Mouse (Mus musculus) ES-E14 (cell line): ENCODE results near the gene Thbs1. TPM values are rescaled to one million over a fixed set of nuclear protein-coding genes. Genes with fewer than 3 reads are reported as not detected.

Source experiments
- DNase-seq: peaks from one replicate; pipeline ENCODE4 v3.0.0-alpha.2; 2013; ENCODE audit warnings: low read depth, low spot score
- H3K27ac ChIP-seq: 2 replicates; pipeline ENCODE4 v1.5.1; 2012; ENCODE audit warnings: low read depth, mild to moderate bottlenecking, low read length, moderate library complexity, mixed read lengths; ENCODE audit not compliant: poor library complexity, insufficient read depth, severe bottlenecking
- H3K36me3 ChIP-seq: 2 replicates; pipeline ENCODE4 v1.6.1; 2012; ENCODE audit warnings: mild to moderate bottlenecking, low read length, moderate library complexity, mixed read lengths; ENCODE audit not compliant: control insufficient read depth, poor library complexity, insufficient read depth, severe bottlenecking
- H3K4me1 ChIP-seq, 2 experiments: fragments of 150-350 bp in 1 of 2; sonication (generic) in 1 of 2; 2 replicates each; pipeline ENCODE4 v1.6.1; 2012; ENCODE audit warnings: low read length in 2 of 2, mild to moderate bottlenecking in 1 of 2, mixed read lengths in 1 of 2; ENCODE audit not compliant: control insufficient read depth in 2 of 2, insufficient read depth in 2 of 2, poor library complexity in 1 of 2
- H3K4me3 ChIP-seq, 2 experiments: fragments of 150-350 bp in 1 of 2; sonication (generic) in 1 of 2; 2 replicates each; pipeline ENCODE4 v1.5.1; 2012; ENCODE audit warnings: low read length in 2 of 2, low read depth in 1 of 2, mild to moderate bottlenecking in 1 of 2, mixed read lengths in 1 of 2; ENCODE audit not compliant: insufficient read depth in 1 of 2, poor library complexity in 1 of 2, severe bottlenecking in 1 of 2
- H3K9ac ChIP-seq: 2 replicates; pipeline ENCODE4 v1.6.1; 2012; ENCODE audit warnings: low read depth, mild to moderate bottlenecking, low read length, mixed read lengths; ENCODE audit not compliant: poor library complexity, insufficient read depth, severe bottlenecking
- H3K9me3 ChIP-seq: fragments of 150-350 bp; sonication (generic); 2 replicates; pipeline ENCODE4 v1.6.1; 2012; ENCODE audit warnings: low read depth, mild to moderate bottlenecking, low read length; ENCODE audit not compliant: control insufficient read depth, insufficient read depth
- CHD2 ChIP-seq: IDR thresholded peaks from 2 replicates; pipeline ENCODE4 v1.6.1; 2014; ENCODE audit warnings: mild to moderate bottlenecking, low read depth, low read length, inconsistent platforms
- HCFC1 ChIP-seq: IDR thresholded peaks from 2 replicates; pipeline ENCODE4 v1.6.1; 2012; ENCODE audit warnings: low read length, inconsistent platforms, borderline replicate concordance; ENCODE audit not compliant: insufficient read depth
- MAFK ChIP-seq: IDR thresholded peaks from 2 replicates; pipeline ENCODE4 v1.6.1; 2014; ENCODE audit warnings: mild to moderate bottlenecking, low read depth, low read length, inconsistent platforms; ENCODE audit not compliant: insufficient read depth
- ZC3H11A ChIP-seq: IDR thresholded peaks from 2 replicates; pipeline ENCODE4 v1.6.1; 2012; ENCODE audit warnings: low read depth, mild to moderate bottlenecking, inconsistent platforms, low read length, borderline replicate concordance
- ZNF384 ChIP-seq: IDR thresholded peaks from 2 replicates; pipeline ENCODE4 v1.6.1; 2012; ENCODE audit warnings: low read depth, low read length, inconsistent platforms
- in situ Hi-C, 2 experiments: fragments of 600-800 bp; cut with MboI; formaldehyde crosslinking; loops; one replicate each; pipeline ENCODE4 v1.15.1; 2025; ENCODE audit warnings: low sequenced_read_pairs in 2 of 2, inconsistent platforms in 1 of 2; ENCODE audit not compliant: unreplicated experiment in 2 of 2
- total RNA-seq: library from RNA; depleted of rRNA; stranded (reverse); fragments of 300-350 nt; gene quantifications from 2 replicates; pipeline ENCODE4 v1.2.3, GENCODE M21; 2012

Gene Thbs1
- total RNA-seq, 1 experiment: 166 TPM

- no peak overlapping the region for H3K9ac ChIP-seq
- DNase-seq: no peak
- no peak overlapping the region for H3K27ac ChIP-seq
- peaks cover 0 to 2% of the 10 kb centered on the region in 2 experiments; a peak in 1 of 4 replicates for H3K4me1 ChIP-seq
- no peaks in the 10 kb centered on the region; the same call in 1 of the 2 replicates for H3K36me3 ChIP-seq
- no peaks in the 10 kb centered on the region for H3K9me3 ChIP-seq
- in situ Hi-C loops: no loop called here
- no peak overlapping the region for H3K4me3 ChIP-seq
- TF ChIP-seq HCFC1 (no peak), MAFK (no peak), CHD2 (no peak), ZC3H11A (no peak), ZNF384 (no peak)
Observed at GRCm38 (mm10) chr2:118116180-118116579, 4.5 kb downstream of the Thbs1 start.

- no peaks in the 10 kb centered on the region; the same call in 1 of the 2 replicates for H3K36me3 ChIP-seq
- no peaks in the 10 kb centered on the region for H3K9me3 ChIP-seq
- H3K4me3 ChIP-seq: no peak overlapping the region
- in situ Hi-C loops: no loop called here
- H3K9ac ChIP-seq: no peak overlapping the region
- H3K27ac ChIP-seq: no peak overlapping the region
- no peak for DNase-seq
- peaks cover 0 to 2% of the 10 kb centered on the region in 2 experiments; a peak in 1 of 4 replicates for H3K4me1 ChIP-seq
- TF ChIP-seq CHD2 (no peak), MAFK (no peak)
Observed at GRCm38 (mm10) chr2:118116754-118117290, 5.1 kb downstream of the Thbs1 start.

- Histone ChIP-seq H3K4me3 (no peak overlapping the region), H3K9ac (no peak overlapping the region), H3K9me3 (no peaks in the 10 kb centered on the region), H3K27ac (no peak overlapping the region), H3K36me3 (no peaks in the 10 kb centered on the region; the same call in 1 of the 2 replicates), H3K4me1 (peaks cover 0 to under 1% of the 10 kb centered on the region in 2 experiments; a peak in 1 of 4 replicates)
- TF ChIP-seq CHD2 (no peak), MAFK (no peak), HCFC1 (no peak), ZNF384 (no peak), ZC3H11A (no peak)
- in situ Hi-C loops: no loop called here
- DNase-seq: no peak
Observed at GRCm38 (mm10) chr2:118117401-118117800, 5.7 kb downstream of the Thbs1 start.

GRCm38 (mm10) chr2:118118045-118118444 is 6.4 kb downstream of the Thbs1 start:
- in situ Hi-C loops: no loop called here
- Histone ChIP-seq H3K9ac (no peak overlapping the region), H3K4me3 (no peak overlapping the region), H3K27ac (no peak overlapping the region), H3K4me1 (no peaks in the 10 kb centered on the region; a peak in 1 of 4 replicates), H3K36me3 (no peaks in the 10 kb centered on the region; the same call in 1 of the 2 replicates), H3K9me3 (no peaks in the 10 kb centered on the region)
- no peak for DNase-seq
- no peak for TF ChIP-seq ZC3H11A
- TF ChIP-seq MAFK: no peak
- no peak for TF ChIP-seq HCFC1
- no peak for TF ChIP-seq ZNF384
- TF ChIP-seq CHD2: no peak

- TF ChIP-seq ZNF384: no peak
- TF ChIP-seq ZC3H11A: no peak
- TF ChIP-seq HCFC1: no peak
- no peak for TF ChIP-seq MAFK
- no peak for TF ChIP-seq CHD2
- no peak overlapping the region for H3K4me3 ChIP-seq
- H3K36me3 ChIP-seq: no peaks in the 10 kb centered on the region; the same call in 1 of the 2 replicates
- H3K4me1 ChIP-seq: no peaks in the 10 kb centered on the region; a peak in 1 of 4 replicates
- DNase-seq: no peak
- H3K27ac ChIP-seq: no peak overlapping the region
- no peaks in the 10 kb centered on the region for H3K9me3 ChIP-seq
- no peak overlapping the region for H3K9ac ChIP-seq
- in situ Hi-C loops: no loop called here
Observed at GRCm38 (mm10) chr2:118118515-118118914, 6.8 kb downstream of the Thbs1 start.
